Mouse (Mus musculus): Measurements from ENCODE around the gene Xlr4b. TPM values are rescaled to one million over a fixed set of nuclear protein-coding genes. Genes with fewer than 3 reads are reported as not detected.

The Xlr4b gene
- polyA plus RNA-seq, 1 experiment from 2014 or later, result 1.7 TPM

Other genes with a start within 250 kb of the Xlr4b start
- 1.2 TPM in 2 replicates for gene Zfp185, start 227.0 kb upstream of the Xlr4b start, polyA plus RNA-seq (2015; fragmentation: Nextera tagmentation; extraction: Ambion mirVana)
- gene Pnma5, start 177.2 kb upstream of the Xlr4b start, polyA plus RNA-seq (2015; fragmentation: Nextera tagmentation; extraction: Ambion mirVana), result 0.06 TPM in 1 of 2 replicates, not detected in the other
- gene Pnma3, start 149.5 kb upstream of the Xlr4b start, polyA plus RNA-seq (2015; fragmentation: Nextera tagmentation; extraction: Ambion mirVana), result not detected in 2 replicates
- 0.68 and 1.4 TPM in 2 replicates for gene Xlr4a, start 131.9 kb upstream of the Xlr4b start, polyA plus RNA-seq (2015; fragmentation: Nextera tagmentation; extraction: Ambion mirVana)
- gene Xlr3a, start 117.2 kb upstream of the Xlr4b start, polyA plus RNA-seq (2015; fragmentation: Nextera tagmentation; extraction: Ambion mirVana), result 2.4 and 3.2 TPM in 2 replicates
- 0.12 and 0.17 TPM in 2 replicates for gene Gm14685, start 97.3 kb upstream of the Xlr4b start, polyA plus RNA-seq (2015; fragmentation: Nextera tagmentation; extraction: Ambion mirVana)
- gene Xlr5b, start 65.5 kb upstream of the Xlr4b start, polyA plus RNA-seq (2015; fragmentation: Nextera tagmentation; extraction: Ambion mirVana), result not detected in 2 replicates
- 0.12 and 0.28 TPM in 2 replicates for gene DXBay18, start 64.9 kb upstream of the Xlr4b start, polyA plus RNA-seq (2015; fragmentation: Nextera tagmentation; extraction: Ambion mirVana)
- not detected in 2 replicates for gene Spin2d, start 37.3 kb upstream of the Xlr4b start, polyA plus RNA-seq (2015; fragmentation: Nextera tagmentation; extraction: Ambion mirVana)
- 2.1 and 2.2 TPM in 2 replicates for gene Xlr3b, start 22.1 kb upstream of the Xlr4b start, polyA plus RNA-seq (2015; fragmentation: Nextera tagmentation; extraction: Ambion mirVana)
- 3.2 and 3.5 TPM in 2 replicates for gene F8a, start 14.0 kb downstream of the Xlr4b start, polyA plus RNA-seq (2015; fragmentation: Nextera tagmentation; extraction: Ambion mirVana)
- gene Xlr4c, start 28.8 kb downstream of the Xlr4b start, polyA plus RNA-seq (2015; fragmentation: Nextera tagmentation; extraction: Ambion mirVana), result 0.26 and 0.71 TPM in 2 replicates
- gene Xlr3c, start 51.1 kb downstream of the Xlr4b start, polyA plus RNA-seq (2015; fragmentation: Nextera tagmentation; extraction: Ambion mirVana), result 0.08 TPM in 1 of 2 replicates, not detected in the other
- gene Xlr5a, start 78.6 kb downstream of the Xlr4b start, polyA plus RNA-seq (2015; fragmentation: Nextera tagmentation; extraction: Ambion mirVana), result not detected in 2 replicates
- not detected in 2 replicates for gene Xlr5c, start 78.6 kb downstream of the Xlr4b start, polyA plus RNA-seq (2015; fragmentation: Nextera tagmentation; extraction: Ambion mirVana)
- gene Gm45015, start 122.5 kb downstream of the Xlr4b start, polyA plus RNA-seq (2015; fragmentation: Nextera tagmentation; extraction: Ambion mirVana), result not detected in 2 replicates
- gene Zfp275, start 128.3 kb downstream of the Xlr4b start, polyA plus RNA-seq (2015; fragmentation: Nextera tagmentation; extraction: Ambion mirVana), result 2.2 and 2.5 TPM in 2 replicates
- not detected in 2 replicates for gene Gm18336, start 184.4 kb downstream of the Xlr4b start, polyA plus RNA-seq (2015; fragmentation: Nextera tagmentation; extraction: Ambion mirVana)
- not detected in 2 replicates for gene Zfp92, start 196.8 kb downstream of the Xlr4b start, polyA plus RNA-seq (2015; fragmentation: Nextera tagmentation; extraction: Ambion mirVana)
- not detected in 2 replicates for gene Trex2, start 221.0 kb downstream of the Xlr4b start, polyA plus RNA-seq (2015; fragmentation: Nextera tagmentation; extraction: Ambion mirVana)
- 41.6 and 42.1 TPM in 2 replicates for gene Haus7, start 244.7 kb downstream of the Xlr4b start, polyA plus RNA-seq (2015; fragmentation: Nextera tagmentation; extraction: Ambion mirVana)